Mouse (Mus musculus) heart, postnatal 14 days (tissue): ENCODE measurements around the gene D930007J09Rik. TPM values are rescaled to one million over a fixed set of nuclear protein-coding genes. Genes with fewer than 3 reads are reported as not detected.

ENCODE experiments used
- DNase-seq, 2 experiments: peaks; one replicate each; pipeline ENCODE4 v3.0.0; 2021 to 2022
- intact Hi-C: fragments of 180-260 bp; cut with DNase I; formaldehyde crosslinking; loops from one replicate; pipeline ENCODE4 v1.15.1; 2025
- long read RNA-seq, 2 experiments: library from polyadenylated mRNA; stranded (forward); transcript quantifications; one replicate each; pipeline ENCODE4 v2.0.0; 2021
- total RNA-seq, 2 experiments: library from RNA; stranded (reverse); gene quantifications; 2 replicates each; pipeline ENCODE4 v1.2.3; 2021

Gene D930007J09Rik
- total RNA-seq, result under 1 TPM in 1 of 2 experiments, not detected in 1; 0.86 TPM
- long read RNA-seq, experiment 1, result 0 reads
- long read RNA-seq, experiment 2, result 0 reads

DNA sequence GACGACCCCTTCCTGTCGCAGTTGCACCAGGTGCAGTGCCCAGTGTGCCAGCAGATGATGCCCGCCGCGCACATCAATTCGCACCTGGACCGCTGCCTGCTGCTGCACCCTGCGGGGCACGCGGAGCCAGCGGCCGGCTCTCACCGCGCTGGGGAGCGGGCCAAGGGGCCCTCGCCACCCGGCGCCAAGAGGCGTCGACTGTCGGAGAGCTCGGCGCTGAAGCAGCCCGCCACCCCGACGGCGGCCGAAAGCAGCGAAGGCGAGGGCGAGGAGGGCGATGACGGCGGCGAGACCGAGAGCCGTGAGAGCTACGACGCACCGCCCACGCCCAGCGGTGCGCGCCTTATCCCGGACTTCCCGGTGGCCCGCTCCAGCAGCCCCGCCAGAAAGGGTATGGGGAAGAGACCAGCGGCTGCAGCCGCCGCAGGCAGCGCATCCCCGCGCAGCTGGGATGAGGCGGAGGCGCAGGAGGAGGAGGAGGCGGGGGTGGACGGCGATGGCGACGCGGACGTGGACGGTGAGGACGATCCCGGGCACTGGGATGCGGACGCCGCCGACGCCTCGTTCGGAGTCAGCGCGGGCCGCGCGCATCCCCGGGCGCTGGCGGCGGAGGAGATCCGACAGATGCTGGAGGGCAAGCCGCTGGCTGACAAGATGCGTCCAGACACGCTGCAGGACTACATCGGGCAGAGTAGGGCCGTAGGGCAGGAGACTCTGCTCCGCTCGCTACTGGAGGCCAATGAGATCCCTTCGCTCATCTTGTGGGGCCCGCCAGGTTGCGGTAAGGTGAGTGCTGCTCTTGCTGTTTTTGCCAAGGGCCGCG lies at the start of gene D930007J09Rik:
TSS of gene D930007J09Rik (minus strand) at position 591 of the 823 bp plus-strand sequence.
- DNase-seq, result peak; percentile 57 to 64

DNA sequence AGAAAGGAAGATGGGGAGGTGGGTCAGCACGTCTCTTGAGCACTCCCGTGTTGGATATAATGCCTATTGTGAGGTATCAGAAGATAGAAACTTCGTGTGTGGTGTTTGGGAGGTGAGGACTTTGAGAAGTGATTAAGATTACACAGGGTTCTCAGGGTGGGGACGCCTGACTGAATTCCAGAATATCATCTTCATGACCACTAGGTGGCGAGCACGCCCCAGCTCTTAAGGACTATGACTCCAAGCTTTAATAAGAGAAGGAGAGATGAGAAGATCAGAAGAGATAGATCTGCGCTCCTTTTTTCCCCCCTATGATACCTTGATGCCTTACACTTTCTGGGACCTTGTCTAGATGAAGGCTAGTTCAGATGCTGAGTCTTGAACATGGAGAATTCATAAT lies 49.3 kb upstream of the D930007J09Rik start:
- DNase-seq, result peak; percentile 53 to 63
- intact Hi-C loops, result no loop called here

More for the DNA sequence above, at the start of gene D930007J09Rik:
- intact Hi-C loops, result no loop called here

DNA sequence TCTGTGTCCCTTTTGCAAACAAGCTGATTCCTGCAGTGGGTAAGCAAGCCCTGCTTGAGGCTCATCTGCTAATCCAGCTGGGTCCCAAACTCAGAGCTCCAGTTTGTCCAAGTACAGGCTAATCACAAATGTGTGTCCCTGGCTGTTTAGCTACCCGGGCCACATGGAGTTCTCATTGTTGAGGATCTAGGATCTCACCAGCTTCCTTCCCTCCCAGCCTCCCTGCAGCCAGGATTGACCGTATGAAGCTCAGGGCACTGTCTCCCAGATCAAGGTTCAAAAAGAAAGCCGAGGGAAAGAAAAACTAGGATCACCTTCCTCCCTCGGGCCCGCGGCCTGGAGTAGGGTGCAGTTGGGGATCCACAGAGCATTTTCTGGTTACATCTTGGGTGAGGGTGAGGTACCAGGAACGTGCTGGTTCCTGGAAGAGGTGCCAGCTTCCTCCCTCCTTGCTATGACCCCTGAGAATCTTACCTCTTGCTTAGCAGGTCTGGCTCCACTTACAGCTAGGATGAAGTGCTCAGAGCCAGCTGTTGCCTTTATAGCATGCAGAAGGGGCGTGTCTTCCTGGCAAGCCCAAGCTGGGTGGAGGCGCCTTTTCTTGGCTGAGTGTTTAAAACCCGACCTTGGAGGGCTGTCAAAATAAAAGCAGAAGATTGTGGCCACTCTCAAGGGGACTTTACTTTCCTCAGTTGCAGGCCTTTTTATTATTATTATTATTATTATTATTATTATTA lies 48.2 kb upstream of the D930007J09Rik start, which contains the start of gene Serpinb1a:
TSS of gene Serpinb1a (minus strand) at position 518 of the 737 bp plus-strand sequence.
- DNase-seq, result peak; percentile 66 to 77
- intact Hi-C loops, result no loop called here

DNA sequence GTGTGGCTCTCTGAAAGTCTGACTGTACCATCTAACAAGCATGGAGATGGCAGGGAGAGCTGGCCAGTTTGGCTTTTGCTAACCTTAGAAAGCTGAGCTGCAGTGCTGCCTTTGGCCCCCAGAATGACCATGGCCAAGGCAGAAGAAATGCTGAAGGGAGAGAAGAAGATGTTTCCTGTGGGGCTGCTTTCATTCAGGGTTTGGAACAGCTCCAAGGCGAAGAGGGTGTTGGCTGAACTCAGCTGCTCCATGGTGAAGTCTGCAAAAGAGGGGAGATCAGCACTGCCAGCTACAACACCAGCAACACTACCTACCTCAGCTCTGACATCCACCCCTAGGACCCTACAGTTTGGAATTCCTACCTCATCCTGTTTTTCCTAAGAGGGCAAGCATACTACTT lies 47.5 kb upstream of the D930007J09Rik start:
- intact Hi-C loops, result no loop called here
- no peak for DNase-seq

DNA sequence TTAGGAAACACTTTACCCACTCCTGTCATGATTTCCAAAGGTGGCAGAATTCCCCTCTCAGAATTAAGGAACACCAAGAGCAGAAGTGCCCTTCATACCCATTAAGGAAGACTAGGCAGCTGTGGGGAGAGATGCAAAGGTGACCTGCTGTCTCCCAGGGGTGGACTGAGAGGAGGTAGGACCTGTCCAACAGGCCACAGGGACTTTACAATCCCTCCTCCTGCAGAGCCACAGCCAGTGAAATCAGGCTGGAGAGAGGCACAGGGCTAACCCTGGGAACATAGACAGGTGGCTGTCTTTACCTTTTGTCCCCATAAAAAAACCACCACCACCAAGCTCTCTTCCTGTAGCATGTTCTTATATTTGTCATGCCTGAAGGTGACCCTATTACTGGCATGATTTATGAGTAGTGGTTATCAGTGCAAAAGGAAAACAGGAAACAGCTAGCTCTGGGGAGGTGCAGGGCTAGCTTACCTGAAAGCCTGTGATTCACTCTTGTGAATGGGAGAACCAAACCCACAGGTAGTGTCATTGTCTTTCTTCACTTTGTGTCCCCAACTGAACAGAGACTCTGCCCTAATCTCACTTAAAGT lies 47.0 kb upstream of the D930007J09Rik start:
- DNase-seq, result no peak

DNA sequence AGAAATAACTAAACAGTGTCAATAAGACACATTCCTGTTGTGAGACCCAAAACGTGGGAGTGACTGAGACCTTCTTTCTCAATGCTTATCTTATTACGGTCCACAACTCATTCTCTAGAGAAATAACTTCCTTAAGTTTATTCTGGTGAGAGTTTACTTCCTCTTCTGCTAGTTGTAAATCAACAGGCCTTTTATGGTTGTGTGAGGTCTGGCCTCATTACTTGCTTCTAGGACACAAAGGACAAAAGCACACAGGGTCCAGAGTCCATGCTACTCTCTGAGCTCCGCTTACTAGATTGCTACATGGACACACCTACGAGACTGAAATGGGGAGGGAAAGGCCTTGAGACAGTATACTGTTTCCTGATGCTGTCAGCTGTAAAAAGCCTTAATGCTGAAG lies 46.4 kb upstream of the D930007J09Rik start:
- DNase-seq, result no peak
- intact Hi-C loops, result no loop called here

More for the DNA sequence above, 47.0 kb upstream of the D930007J09Rik start:
- intact Hi-C loops, result no loop called here

DNA sequence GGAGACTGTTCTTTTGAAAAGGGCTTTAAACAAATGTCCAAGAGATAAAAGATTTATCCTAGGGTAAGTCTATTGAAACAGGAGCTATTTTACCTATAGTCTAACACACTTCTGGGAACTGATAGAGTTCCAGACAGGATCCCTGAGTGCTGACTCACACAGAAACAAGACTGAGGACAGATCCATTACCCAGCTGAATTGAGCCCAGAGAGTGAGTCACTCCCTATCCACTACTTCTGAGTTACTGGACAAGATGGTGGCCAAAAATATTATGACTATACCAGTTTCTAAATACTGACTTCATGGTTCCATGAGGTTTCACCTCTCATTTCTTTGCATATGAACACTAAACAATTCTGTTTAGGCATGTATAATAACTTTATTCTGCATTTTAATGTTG lies 43.6 kb upstream of the D930007J09Rik start:
- intact Hi-C loops, result no loop called here
- DNase-seq, result no peak

DNA sequence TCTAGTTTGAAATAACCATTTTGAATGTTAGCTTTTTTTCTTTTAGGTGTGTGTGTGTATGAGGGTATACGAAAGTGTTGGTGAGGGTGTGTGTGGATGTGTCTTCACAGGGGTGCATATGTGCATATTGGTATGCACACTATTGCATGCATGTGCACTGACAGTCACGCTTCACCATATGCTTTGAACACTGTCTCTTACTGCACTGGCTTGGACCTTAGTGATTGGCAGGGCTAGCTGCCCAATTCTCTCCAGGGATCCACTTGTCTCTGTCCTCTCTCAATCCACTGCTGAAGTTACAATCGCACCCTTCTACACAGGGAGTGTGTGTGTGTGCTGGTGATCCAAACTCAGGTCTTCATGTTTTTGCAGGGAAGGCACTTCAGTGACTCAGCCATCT lies 38.7 kb upstream of the D930007J09Rik start:
- no peak for DNase-seq
- intact Hi-C loops, result no loop called here

DNA sequence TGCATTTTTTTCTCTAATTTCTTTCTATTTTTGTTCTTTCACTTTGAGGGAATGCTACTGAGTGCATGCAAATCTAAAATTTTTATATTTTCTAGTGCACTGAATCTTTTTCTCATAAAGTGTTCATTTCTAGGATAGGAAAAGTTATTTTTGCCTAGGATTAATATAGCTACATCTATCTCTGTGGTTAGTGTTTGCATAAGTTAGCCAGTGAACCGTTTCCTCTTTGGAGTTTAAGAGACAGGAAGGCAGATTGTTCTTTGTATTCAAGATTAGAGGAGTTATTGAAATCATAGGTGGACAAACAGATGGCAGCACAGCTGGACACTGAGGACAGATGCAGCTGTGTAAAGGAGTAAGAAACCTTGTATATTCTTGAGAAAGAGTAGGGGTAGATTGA lies 36.7 kb upstream of the D930007J09Rik start:
- DNase-seq, result no peak
- intact Hi-C loops, result no loop called here

DNA sequence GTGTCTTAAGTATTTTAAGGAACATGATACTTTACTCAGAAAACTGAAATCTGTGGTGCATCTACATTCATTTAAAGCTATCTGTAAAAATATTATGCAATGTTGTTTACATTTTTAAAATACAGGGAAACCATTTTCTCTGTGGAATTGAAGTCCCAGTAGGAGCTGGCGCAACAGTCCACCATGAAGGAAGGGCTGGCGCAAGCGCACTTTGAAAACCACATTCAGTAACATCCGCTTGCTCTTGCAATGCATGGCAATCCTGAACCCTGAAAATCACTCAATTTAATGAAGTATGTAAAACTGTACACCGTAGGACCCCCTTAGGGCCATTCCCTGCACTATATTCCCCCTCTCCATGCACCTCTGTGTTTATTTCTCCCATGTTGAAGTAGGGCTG lies 31.9 kb upstream of the D930007J09Rik start:
- no peak for DNase-seq
- intact Hi-C loops, result no loop called here

DNA sequence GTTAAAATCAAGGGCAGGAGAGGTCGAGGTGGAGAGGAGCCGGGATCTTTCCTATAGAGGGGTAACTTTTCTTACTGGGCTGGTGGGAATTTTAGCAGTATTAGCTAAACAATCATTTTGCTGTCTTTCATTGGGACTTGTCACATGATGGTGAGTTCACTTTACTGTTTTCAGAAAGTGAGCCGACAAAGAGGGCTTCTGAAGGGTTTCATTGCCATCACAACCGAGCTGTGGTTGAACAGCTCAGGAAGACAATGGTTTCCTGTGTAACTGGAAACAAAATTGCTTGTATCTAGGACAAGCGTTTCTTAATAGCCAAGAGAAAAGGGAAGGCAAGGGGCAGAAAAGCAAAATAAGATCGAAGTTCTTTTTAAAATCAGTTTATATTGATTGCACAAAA lies 30.6 kb upstream of the D930007J09Rik start:
- intact Hi-C loops, result no loop called here
- DNase-seq, result no peak

DNA sequence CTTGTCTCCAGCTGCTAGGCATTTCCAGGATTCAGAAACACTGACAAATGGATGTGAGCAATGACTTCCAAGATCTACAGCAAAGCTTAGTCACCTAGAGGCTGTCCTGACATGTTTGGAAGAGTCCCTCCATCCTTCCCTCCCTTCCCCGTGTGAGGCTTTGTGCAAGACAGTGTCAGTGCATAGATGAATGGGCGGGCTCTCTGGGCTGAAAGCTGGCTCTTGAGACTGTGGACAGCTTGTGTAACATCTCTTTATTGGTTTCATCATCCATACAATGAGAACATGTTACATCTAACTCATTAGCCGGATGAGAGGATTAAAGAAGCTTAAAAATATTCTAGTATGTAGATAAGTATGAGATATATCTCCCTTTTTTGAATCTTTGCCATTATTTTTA lies 30.1 kb upstream of the D930007J09Rik start:
- intact Hi-C loops, result no loop called here
- DNase-seq, result no peak

DNA sequence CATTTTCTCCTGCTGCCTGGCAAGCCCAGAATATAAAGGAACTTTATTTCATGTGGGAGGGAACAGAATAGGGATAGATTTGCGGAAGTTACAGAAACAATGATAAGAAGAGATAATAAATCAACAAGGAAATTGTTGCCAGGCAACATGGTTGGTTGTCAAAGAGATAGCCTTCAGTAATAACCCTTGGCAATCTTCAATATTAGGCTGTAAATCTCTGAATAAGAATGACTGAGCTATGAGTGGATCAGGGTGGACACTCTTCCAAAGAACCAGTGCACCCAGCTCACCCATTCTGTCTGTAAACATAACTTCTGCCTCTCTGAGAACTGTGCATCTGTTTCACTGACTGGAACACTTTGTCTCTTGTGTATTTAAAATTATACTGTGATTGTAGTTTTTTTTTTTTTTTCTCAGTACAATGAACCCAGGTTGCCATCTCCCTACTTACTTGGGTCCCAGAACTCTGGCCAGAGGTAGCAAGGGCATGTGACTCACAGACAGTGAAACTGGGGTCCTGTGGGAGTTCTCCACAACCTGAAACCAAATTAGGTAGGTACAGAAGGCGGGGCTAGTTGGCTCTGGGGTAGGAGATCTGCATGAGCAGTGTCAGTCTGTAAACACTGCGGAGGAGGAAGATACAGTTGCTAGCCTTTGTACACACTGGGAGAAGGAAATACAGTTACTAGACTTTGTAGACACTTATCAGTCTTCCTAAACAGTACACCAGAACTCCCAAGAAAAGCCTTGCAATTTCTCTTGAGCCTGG lies 29.0 kb upstream of the D930007J09Rik start:
- intact Hi-C loops, result no loop called here
- DNase-seq, result no peak

DNA sequence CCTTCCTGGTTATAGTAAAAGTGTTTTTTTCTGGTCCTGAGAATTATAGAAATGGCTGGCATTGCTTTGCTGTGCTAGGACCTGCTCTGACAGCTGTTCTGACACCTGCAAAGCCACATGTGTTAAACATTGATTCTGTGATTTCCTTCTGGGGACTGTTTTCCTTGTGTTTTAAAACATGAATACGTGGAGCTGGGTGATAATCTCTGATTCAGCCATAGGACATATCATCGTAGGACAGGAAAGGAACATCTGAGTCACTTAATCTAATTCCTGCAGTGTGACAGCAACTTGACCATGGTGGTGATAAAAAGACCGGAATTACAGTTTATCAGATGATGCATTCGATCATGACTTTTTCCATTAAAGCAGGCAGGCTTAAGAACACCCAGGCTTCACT lies 26.2 kb upstream of the D930007J09Rik start:
- no peak for DNase-seq
- intact Hi-C loops, result no loop called here

DNA sequence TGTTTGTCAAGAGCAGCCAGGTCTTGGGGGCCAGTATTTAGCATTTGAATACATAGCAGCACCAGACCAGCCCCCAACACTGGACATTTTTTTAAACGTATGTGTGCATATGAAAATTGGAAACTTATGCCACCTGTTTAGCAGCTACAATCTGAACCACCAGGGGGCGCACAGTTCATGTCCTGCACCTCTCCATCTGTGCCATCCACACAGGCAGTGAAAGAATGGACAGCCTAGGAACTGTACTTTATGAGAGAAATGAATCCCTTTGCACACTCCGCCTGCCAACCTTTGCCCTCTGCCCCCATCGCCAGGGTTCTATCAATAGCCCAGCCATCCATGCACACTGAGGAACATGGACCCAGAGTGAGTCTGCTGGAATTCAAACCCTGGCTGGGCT lies 25.3 kb upstream of the D930007J09Rik start:
- intact Hi-C loops, result no loop called here
- DNase-seq, result peak; percentile 55 to 66

DNA sequence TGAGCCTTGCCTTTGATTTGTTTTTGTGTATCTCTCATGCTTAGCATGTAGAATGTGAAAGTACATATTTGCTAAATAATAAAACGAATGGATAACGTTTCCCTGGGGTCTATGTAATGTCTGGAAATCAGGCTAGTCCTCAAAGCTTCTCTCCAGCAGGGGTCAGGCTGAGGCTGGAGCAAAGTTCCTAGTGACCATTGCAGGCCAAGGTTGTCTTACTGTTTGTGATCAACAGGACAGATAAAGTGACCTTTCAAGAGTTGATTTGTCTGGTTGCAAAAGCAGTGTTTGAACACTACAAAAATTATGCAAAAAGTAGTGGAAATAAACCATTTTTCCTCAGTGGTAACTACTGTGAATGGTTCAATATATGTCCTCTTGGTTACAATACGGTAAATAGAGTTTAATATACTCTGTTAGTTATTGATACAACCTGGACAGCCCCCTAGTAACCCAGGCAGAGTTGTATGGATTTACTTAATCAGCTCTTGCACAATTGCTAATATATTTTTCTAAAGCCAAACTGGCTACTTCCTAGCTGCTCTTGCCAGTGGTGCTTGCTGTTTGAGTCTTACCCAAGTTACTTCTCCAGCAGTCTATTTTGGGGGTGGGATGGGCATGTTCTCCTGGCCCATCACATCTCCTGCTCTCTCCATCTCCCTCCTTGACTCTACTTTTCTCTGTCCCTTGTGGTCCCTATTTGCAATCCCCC lies 24.6 kb upstream of the D930007J09Rik start:
- intact Hi-C loops, result no loop called here

DNA sequence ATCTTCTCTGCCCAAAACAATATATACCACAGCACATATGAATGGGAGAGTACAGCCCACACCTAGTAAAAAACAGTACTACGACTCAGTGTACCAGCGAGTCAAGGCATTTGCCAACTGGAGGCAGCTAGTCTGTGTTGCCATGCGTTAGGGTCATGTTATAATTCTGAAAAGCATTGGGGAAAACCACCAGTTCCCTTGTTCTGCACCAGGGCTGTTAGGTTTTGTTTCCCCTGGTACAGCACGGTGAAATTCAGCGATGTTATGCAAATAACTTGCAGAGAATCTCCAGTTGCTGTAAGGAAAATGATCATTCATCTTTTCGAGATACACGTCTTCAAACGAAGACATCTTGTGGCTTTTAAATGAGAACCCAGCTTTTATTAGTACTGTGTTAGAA lies 22.9 kb upstream of the D930007J09Rik start:
- intact Hi-C loops, result no loop called here
- DNase-seq, result no peak

More for the DNA sequence above, 24.6 kb upstream of the D930007J09Rik start:
- DNase-seq, result no peak

DNA sequence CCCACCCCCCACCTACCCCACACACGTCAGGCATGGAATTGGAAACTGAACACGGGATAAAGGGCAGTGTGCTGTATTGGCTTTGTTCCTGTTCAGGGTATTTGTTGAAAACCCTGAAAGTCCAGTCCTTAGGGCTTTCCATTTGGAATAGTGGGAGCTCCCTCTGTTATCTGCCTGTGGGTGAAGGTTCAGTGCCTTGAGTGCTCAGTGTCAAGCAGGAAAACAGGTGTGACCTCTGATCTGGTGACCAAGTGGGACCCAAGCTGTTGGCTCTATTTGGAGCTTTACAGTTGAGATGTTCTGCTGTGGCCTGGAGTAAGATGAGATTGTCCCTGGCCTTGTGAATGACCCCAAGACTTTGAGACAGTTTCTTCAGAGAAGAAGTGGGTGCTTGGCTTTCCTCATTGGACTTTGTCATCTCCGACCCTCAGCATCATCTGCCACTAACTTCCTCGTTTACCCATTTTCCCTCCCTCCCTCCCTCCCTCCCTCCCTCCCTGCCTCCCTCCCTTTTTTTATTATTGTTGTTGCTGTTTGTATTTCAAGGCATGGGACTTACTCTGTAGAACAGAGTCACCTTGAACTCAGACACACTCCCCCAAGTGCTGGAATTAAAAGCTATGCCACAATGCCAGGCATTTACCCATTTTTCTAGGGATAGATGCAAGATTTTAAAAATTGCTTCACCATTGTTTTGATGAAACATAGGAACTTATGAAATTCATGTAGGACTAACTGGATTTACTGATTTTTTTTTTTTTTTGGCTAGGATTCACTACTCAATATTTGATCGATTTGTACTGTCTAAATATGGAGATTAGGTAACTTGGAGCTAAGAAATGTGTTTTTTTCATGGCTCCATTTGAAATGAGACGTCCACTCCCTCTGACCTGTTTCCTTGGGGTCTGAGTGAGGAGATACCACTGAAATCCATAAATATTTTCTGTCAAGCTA lies 22.0 kb upstream of the D930007J09Rik start:
- intact Hi-C loops, result no loop called here
- DNase-seq, result no peak

DNA sequence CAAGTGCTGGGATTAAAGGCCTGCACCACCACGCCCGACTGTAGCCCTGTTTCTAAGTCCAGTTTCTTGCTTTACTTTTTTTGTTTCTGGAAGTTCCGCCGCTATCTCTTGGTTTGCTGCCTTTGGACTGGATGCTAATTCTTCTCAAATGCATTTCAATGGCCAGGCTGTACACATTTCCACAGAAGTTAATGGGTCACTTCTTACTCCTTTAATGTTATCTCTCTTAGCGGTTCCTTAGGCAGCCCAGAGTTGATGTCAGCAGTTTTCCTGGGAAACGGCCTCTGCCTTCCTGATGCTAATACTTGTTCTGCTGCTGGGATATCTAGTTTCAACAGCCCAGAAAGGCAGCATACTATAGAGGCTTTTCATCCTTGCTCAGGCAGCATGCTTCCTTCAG lies 20.5 kb upstream of the D930007J09Rik start:
- intact Hi-C loops, result no loop called here
- no peak for DNase-seq
